Mouse (Mus musculus) liver, embryonic 13.5 days (tissue): ENCODE results near the gene 4930469K13Rik. TPM values are rescaled to one million over a fixed set of nuclear protein-coding genes. Genes with fewer than 3 reads are reported as not detected.

Source experiments
- ATAC-seq: fragments of 200-750 bp; cut with Nextera tagmentation; 2 replicates; pipeline ENCODE4 v1.8.0; 2017; ENCODE audit warnings: low read depth, mild to moderate bottlenecking, moderate number of reproducible peaks, moderate library complexity
- DNase-seq: peaks from one replicate; pipeline ENCODE4 v3.0.0; 2022
- H3K27ac ChIP-seq: fragments of 300-500 bp; sonication (generic); 2 replicates; pipeline ENCODE4 v1.5.1; 2015; ENCODE audit warnings: moderate library complexity, mild to moderate bottlenecking, inconsistent platforms
- H3K27me3 ChIP-seq: fragments of 300-500 bp; sonication (generic); 2 replicates; pipeline ENCODE4 v1.6.1; 2015; ENCODE audit warnings: mild to moderate bottlenecking, inconsistent platforms
- H3K36me3 ChIP-seq: fragments of 300-500 bp; sonication (generic); 2 replicates; pipeline ENCODE4 v1.6.1; 2015; ENCODE audit warnings: mild to moderate bottlenecking, inconsistent platforms
- H3K4me1 ChIP-seq: fragments of 300-500 bp; sonication (generic); replicated peaks from 2 replicates; pipeline ENCODE4 v1.6.1; 2015; ENCODE audit warnings: inconsistent platforms
- H3K4me2 ChIP-seq: fragments of 300-500 bp; sonication (generic); 2 replicates; pipeline ENCODE4 v1.6.1; 2015; ENCODE audit warnings: inconsistent platforms, mild to moderate bottlenecking, moderate library complexity
- H3K4me3 ChIP-seq: fragments of 300-500 bp; sonication (generic); replicated peaks from 2 replicates; pipeline ENCODE4 v1.5.1; 2015; ENCODE audit warnings: mild to moderate bottlenecking, inconsistent platforms
- H3K9ac ChIP-seq: fragments of 300-500 bp; sonication (generic); 2 replicates; pipeline ENCODE4 v1.6.1; 2015; ENCODE audit warnings: mild to moderate bottlenecking, inconsistent platforms
- H3K9me3 ChIP-seq: fragments of 300-500 bp; sonication (generic); replicated peaks from 2 replicates; pipeline ENCODE4 v1.6.1; 2016; ENCODE audit warnings: inconsistent platforms
- WGBS: fragments of 180-500 bp; shearing (Covaris S2); methylation state at CpG from one replicate; pipeline ENCODE4 v1.1.7; 2015; ENCODE audit not compliant: insufficient replicate concordance; 5-methylcytosine and 5-hydroxymethylcytosine counted together
- polyA plus RNA-seq: library from polyadenylated mRNA; unstranded; fragments of >200 nt; fragmentation: Nextera tagmentation; extraction: Ambion mirVana; gene quantifications from 2 replicates; pipeline ENCODE4 v1.2.1, GENCODE M21; 2015

Gene 4930469K13Rik
- polyA plus RNA-seq, 1 experiment from 2014 or later = not detected

DNA sequence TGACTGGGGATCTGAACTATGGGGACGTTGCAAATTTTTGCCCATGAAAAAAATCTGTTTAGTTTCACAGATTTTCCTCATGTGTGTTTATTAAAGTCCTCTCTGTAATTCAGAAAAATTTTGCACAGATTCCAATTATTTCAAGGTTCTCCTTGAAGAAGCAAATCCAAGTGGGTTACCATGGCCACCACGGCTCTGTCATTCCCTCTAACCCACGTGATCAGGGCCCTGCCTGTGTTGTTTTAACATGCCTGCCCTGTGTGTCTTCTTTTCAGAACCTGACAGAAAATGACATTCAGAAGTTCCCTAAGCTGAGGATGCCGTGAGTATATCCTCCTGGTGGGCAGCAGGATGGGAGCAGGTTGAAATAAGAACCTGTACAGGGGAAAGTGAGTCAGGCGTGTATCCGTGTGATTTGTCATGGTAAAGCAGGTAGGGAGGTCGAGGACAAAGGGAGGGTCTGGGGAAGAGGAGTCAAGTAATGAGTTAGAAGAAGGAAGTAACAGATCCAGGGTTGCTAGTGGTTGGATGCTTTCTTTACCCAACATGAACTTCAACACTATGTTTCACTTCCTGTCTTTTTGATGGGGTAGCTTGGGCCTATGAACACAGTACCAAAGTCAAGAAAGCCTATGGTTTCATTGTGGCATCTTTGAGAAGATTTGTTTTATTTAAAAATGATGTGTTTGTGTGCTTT is 44.2 kb downstream of the 4930469K13Rik start:
- Histone ChIP-seq H3K4me3 (no peak overlapping the region), H3K27ac (no peak overlapping the region), H3K4me2 (no peak overlapping the region), H3K36me3 (no peaks in the 10 kb centered on the region), H3K27me3 (no peaks in the 10 kb centered on the region), H3K9ac (no peak overlapping the region), H3K9me3 (no peaks in the 10 kb centered on the region), H3K4me1 (peaks cover 24% of the 10 kb centered on the region)
- DNase-seq (no peak), ATAC-seq (no peak)
- 62% methylated on average over 7 of the region's 7 CpGs for whole genome bisulfite sequencing

DNA sequence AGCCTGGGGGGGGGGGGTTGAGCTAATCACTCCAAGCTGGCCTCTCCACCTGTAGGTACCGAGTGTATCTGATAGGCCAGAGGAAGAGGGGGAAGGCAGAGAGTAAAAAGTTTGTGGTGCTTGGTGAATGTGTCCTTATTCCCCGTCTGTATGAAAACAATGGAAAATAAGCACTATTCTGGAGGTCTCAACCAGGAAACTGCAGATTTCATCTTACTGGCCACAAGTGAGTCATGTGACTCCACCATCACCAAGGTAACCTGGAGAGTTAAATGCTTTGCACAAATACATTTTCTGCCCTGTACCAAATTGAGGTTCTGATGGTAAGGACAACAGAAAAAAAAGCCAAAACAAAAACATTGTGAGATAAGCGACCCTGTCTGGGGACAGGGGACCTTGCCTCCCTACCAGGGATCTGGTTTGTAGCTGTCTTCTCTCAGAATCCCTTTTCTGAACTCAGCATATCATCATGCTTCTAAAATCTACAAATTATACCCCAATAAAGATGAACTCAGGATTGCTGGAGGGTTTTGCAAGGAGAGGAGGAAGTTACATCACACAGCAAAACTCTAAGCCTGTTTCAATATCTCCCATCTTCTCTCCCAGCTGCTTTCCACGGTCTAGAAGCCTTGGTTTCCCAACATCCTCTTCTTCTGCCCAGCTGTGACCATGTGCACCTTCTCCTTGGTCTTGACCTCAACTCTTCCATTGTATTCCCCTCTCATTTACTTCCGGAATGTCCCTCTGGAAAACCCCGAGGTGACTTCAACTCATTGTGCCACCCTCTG is 45.1 kb downstream of the 4930469K13Rik start:
- Histone ChIP-seq H3K9ac (no peak overlapping the region), H3K4me3 (no peak overlapping the region), H3K27me3 (no peaks in the 10 kb centered on the region), H3K9me3 (no peaks in the 10 kb centered on the region), H3K36me3 (no peaks in the 10 kb centered on the region), H3K27ac (no peak overlapping the region), H3K4me1 (peaks cover 15% of the 10 kb centered on the region), H3K4me2 (no peak overlapping the region)
- WGBS = 45% methylated on average over 6 of the region's 6 CpGs
- no peak for DNase-seq
- ATAC-seq = no peak

DNA sequence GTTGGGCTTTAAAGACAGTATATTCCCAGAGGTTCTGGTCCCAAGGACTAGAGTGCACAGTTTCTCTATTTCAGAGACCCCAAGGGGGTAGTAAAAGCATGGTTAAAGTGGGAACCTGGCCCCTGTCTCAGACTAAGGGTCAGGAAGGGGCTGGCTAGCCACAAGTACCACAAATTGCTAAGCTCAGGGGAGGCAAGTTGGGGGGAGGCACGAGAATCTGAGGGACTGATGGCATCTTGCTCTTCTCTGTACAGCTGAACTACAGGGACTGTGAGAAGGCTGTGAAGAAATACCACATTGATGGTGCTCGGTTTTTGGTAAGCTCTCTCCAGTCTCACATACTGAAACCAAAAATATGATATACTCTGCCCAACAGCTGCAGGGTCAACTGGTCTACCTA is 47.7 kb downstream of the 4930469K13Rik start:
- no peak overlapping the region for H3K4me2 ChIP-seq
- no peak overlapping the region for H3K4me3 ChIP-seq
- H3K27me3 ChIP-seq = no peaks in the 10 kb centered on the region
- H3K9me3 ChIP-seq = no peaks in the 10 kb centered on the region
- no peak for DNase-seq
- H3K4me1 ChIP-seq = peaks cover 11% of the 10 kb centered on the region; the same call in 1 of the 2 replicates
- H3K36me3 ChIP-seq = no peaks in the 10 kb centered on the region
- WGBS = 17% methylated on average over 2 of the region's 2 CpGs
- H3K9ac ChIP-seq = no peak overlapping the region
- ATAC-seq = no peak
- H3K27ac ChIP-seq = no peak overlapping the region

DNA sequence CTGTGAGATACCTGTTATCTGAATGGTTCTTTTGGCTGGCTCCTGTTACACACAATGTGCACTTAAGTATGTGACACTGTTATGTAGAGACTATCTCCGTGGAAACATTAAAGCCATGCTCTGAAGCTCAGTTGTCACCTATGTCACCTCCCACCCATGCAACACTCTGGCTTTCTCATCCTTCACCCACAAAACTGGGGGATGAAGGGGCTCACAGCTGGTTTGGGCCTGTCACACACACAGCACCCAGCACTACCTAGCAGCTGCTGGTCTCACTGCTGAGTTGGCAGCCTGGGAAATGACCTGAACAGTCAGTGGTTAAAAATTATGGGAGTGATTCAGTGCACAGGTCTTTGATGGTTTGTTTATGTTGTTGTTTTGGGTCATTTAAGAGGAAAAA is 48.3 kb downstream of the 4930469K13Rik start:
- ATAC-seq (no peak), DNase-seq (no peak)
- Histone ChIP-seq H3K4me3 (no peak overlapping the region), H3K27ac (no peak overlapping the region), H3K36me3 (no peaks in the 10 kb centered on the region), H3K4me2 (no peak overlapping the region), H3K9me3 (no peaks in the 10 kb centered on the region), H3K9ac (no peak overlapping the region), H3K27me3 (no peaks in the 10 kb centered on the region), H3K4me1 (peaks cover 11% of the 10 kb centered on the region; the same call in 1 of the 2 replicates)
- WGBS = 53% methylated on average over 1 of the region's 1 CpGs

DNA sequence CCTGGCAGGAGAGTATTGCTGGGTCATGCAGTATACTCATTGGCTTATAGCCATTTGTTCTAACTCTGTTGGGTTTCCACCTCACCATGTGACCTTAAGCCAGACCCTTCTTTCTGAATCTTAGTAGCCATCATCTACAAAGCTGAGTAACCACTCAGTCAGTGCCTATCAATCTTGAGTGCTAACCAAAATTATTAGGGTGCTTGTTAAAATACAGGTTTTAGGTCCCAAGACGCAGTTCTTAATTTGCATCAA is 49.3 kb downstream of the 4930469K13Rik start:
- Histone ChIP-seq H3K4me1 (peaks cover 11% of the 10 kb centered on the region; the same call in 1 of the 2 replicates), H3K9ac (0 out of 2 replicates have a peak overlapping the region, but pooled peaks have one; percentile 6), H3K4me3 (peak overlapping the region; percentile 21; the same call in 1 of the 2 replicates), H3K27ac (no peak overlapping the region), H3K36me3 (no peaks in the 10 kb centered on the region), H3K4me2 (peak overlapping the region; percentile 26), H3K27me3 (no peaks in the 10 kb centered on the region), H3K9me3 (no peaks in the 10 kb centered on the region)
- WGBS = 78% methylated on average over 1 of the region's 1 CpGs
- ATAC-seq (no peak), DNase-seq (no peak)

DNA sequence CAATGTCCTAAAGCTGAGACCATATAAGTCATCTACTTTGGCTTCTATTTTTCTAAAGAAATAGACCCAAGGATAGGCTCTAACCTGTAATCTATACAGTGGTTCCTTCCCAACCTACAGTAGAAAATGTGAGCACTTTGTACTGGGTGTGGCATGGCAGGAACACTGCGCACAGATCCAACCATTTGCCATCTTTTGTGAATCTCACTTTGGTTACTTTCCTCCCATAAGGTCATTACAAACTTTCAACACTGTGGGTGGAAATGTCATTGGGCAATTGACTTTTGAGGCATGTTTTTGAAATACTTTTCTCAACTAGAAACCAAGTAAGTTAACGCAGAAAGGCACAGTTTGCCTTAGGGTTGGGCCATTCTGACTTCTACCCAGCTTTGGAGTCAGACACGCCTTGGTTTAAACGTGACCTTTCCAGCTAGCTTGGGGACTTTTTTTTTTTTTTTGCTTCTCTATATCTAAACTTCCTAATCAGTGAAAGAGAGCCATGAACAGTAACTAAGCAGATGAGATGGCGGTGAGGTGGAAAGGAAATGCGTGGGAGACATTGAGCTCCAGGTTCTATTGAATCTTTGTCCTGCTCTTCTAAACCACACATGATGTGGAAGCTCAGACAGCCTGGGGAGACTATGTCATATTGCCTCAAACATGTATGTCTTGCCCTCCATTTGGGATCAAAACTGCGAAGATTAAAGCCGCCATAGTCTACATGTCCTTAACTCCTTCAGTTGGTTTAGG is 49.8 kb downstream of the 4930469K13Rik start:
- WGBS = 63% methylated on average over 8 of the region's 8 CpGs
- peak overlapping the region; percentile 26 for H3K4me2 ChIP-seq

DNA sequence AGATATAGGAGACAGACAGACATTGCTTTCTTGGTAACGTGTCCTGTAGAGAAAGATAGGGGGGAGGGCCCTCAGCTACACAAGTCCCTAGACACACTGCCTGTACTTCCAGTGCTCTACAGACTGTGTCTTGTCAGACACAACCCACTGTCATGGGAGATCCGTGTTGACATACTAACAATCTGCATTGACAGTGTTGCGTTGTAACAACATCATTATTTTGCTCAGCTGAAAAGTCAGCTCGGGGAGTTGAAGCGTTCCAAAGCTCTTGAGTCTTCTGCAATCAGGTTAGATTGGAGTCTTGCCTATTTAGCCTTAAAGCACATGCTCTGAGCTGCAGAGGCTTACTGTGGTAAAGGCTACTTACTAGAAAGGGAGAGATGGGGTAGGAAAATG is 50.8 kb downstream of the 4930469K13Rik start:
- no peak for ATAC-seq
- peak overlapping the region; percentile 31 for H3K4me3 ChIP-seq
- H3K9ac ChIP-seq = peak overlapping the region; percentile 19; the same call in 1 of the 2 replicates

More for the DNA sequence above, 49.8 kb downstream of the 4930469K13Rik start:
- Histone ChIP-seq H3K9me3 (no peaks in the 10 kb centered on the region), H3K36me3 (no peaks in the 10 kb centered on the region), H3K27me3 (no peaks in the 10 kb centered on the region), H3K4me3 (peak overlapping the region; percentile 31), H3K4me1 (peaks cover 11% of the 10 kb centered on the region; the same call in 1 of the 2 replicates), H3K9ac (0 out of 2 replicates have a peak overlapping the region, but pooled peaks have one; percentile 6), H3K27ac (no peak overlapping the region)
- no peak for ATAC-seq
- DNase-seq = no peak

DNA sequence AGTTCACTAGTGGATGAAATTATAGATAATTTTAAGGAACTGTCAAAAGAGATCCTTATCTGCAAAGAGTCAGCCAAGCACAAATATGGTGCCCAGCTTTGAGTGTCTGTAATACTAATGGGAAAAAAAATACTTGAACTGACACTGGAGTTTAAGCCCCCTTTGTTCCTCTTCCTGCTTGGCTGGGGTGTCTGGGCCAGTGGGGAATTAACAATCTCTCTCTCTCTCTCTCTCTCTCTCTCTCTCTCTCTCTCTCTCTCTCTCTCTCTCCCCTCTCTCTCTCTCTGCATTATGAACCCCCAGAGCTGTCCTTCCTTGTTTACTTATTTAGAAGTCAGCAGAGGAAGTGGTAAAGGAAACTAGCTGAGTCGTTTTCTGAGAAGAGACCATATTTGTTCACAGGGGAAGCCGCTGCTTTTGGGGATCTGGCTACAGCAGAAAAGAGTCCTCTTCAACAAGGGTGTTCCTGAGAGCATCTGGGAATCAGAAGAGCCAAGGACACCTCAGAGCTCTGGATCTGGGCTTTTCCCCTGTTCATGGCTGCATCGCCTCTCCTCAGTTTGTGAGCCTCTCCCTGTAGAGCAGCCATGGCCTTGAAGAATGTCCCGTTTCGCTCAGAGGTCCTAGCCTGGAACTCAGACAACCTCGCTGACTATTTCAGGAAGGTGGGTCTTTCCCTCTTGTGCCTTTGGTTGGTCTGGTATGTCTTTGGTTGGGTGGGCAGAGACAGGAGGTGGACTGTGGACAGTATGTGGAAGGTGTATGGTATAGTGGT is 51.4 kb downstream of the 4930469K13Rik start, which contains the start of gene Lcp2:
Lcp2 (plus strand) TSS at position 154 of the 775 bp plus-strand sequence.
- peak within 1 kb of the TSS; percentile 2; the same call in 1 of the 2 replicates for H3K4me2 ChIP-seq
- H3K9me3 ChIP-seq = no peaks in the 10 kb centered on the region
- no peaks in the 10 kb centered on the region for H3K36me3 ChIP-seq
- H3K27ac ChIP-seq = peak within 1 kb of the TSS; percentile 61; the same call in 1 of the 2 replicates
- ATAC-seq (no peak), DNase-seq (no peak)
- peak within 1 kb of the TSS; percentile 31 for H3K4me3 ChIP-seq
- no peaks in the 10 kb centered on the region for H3K27me3 ChIP-seq
- H3K4me1 ChIP-seq = no peaks in the 10 kb centered on the region
- peak within 1 kb of the TSS; percentile 19; the same call in 1 of the 2 replicates for H3K9ac ChIP-seq
- WGBS = 32% methylated on average over 6 of the region's 6 CpGs

More for the DNA sequence above, 50.8 kb downstream of the 4930469K13Rik start:
- H3K9me3 ChIP-seq = no peaks in the 10 kb centered on the region
- peaks cover 4% of the 10 kb centered on the region; the same call in 1 of the 2 replicates for H3K4me1 ChIP-seq
- WGBS = 49% methylated on average over 5 of the region's 5 CpGs
- peak overlapping the region; percentile 2; the same call in 1 of the 2 replicates for H3K4me2 ChIP-seq
- no peak for DNase-seq
- no peaks in the 10 kb centered on the region for H3K36me3 ChIP-seq
- no peaks in the 10 kb centered on the region for H3K27me3 ChIP-seq
- peak overlapping the region; percentile 61; the same call in 1 of the 2 replicates for H3K27ac ChIP-seq

DNA sequence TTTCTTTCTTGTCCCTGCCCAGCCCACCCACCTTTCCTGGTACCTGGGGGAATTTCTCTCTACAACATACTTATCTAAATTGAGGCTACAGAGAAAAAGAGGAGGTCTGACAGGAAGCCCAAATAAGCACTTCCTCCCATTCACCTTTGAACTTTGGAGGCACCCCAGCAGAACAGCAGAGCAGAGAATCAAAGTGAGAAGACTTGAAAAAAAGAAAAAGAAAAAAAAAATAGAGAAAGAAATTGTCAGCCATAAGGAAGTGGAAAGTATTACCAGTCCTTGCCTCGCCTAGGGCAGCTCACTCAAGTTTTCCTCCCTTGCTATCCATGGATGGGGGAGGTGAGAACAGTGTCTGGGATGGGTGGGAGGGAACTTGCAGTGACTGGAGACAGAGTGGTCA is 55.5 kb downstream of the 4930469K13Rik start:
- WGBS = 36% methylated on average over 1 of the region's 1 CpGs
- ATAC-seq (no peak), DNase-seq (no peak)
- Histone ChIP-seq H3K27ac (no peak overlapping the region), H3K4me2 (no peak overlapping the region), H3K4me3 (no peak overlapping the region), H3K9ac (no peak overlapping the region), H3K36me3 (no peaks in the 10 kb centered on the region), H3K9me3 (no peaks in the 10 kb centered on the region), H3K27me3 (no peaks in the 10 kb centered on the region), H3K4me1 (no peaks in the 10 kb centered on the region)

DNA sequence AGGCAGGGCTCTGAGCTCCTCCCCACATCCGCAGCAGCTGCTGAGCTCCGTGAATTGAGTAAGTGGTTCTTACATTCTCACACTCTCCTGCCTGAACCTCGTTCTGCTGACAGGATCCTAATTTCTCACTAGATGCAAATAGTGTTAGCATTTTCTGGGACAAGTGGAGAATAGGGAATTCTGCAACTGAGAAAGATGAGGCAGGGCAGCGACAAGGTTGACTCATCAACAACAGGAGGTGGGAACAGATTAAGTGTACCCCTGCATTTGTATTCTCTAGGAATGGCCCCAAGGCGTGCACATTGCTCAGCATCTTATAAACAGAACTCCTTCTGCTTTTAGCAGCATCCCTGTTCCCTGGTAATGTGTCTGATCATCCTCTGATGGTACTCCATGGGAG is 58.3 kb downstream of the 4930469K13Rik start:
- Histone ChIP-seq H3K9me3 (no peaks in the 10 kb centered on the region), H3K4me1 (no peaks in the 10 kb centered on the region), H3K27me3 (no peaks in the 10 kb centered on the region), H3K27ac (no peak overlapping the region), H3K4me3 (no peak overlapping the region), H3K4me2 (no peak overlapping the region), H3K9ac (no peak overlapping the region), H3K36me3 (no peaks in the 10 kb centered on the region)
- WGBS = 67% methylated on average over 5 of the region's 5 CpGs
- ATAC-seq = no peak
- no peak for DNase-seq
